Mouse (Mus musculus): ENCODE data around the gene Esrrg. TPM values are rescaled to one million over a fixed set of nuclear protein-coding genes. Genes with fewer than 3 reads are reported as not detected.

Gene Esrrg
- polyA plus RNA-seq, 1 experiment = not detected

DNA sequence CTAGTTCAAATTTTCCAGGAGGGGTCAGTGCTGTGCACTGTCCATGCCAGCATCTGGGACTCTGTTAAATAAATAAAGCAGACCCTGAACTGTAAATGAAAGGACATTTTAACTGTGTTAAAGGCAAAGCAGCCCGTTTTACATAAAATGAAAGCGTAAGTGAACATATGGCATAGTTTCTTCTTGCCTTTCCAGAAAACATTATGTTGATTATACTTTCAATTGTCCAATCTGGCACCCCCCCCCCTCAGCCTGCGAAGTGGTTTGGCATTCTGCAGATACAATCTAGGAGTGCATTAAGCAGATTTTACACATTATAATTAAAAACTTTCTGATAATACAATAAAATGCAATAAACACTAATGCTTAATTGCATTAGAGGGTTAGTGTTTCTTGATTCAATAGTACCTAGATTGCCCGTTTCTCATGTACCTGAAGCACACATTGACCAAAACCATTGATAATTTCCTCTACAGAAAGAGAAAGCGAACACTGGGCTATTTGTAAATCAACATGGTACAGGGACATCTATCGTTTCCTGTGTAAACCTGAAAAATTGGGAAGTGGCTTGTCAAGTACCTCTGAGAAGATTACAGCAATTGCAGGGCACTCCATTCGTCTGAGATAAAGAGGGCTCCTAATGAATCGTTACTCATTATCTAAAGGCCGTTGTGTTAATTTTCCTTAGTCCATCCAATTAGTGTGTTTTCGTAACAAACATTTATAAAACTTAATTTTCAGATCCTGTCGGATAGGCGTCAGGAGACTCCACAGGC, 539.0 kb downstream of the Esrrg start:
- 75% methylated on average over 12 of the region's 12 CpGs for WGBS
- Histone ChIP-seq H3K4me3 (ENCODE audit: insufficient read depth, low read depth, low read length) (no peak overlapping the region), H3K27ac (ENCODE audit: insufficient read depth, low read depth, low read length) (no peak overlapping the region), H3K4me1 (ENCODE audit: control insufficient read depth, insufficient read depth, low read length) (no peaks in the 10 kb centered on the region)
- no peak for TF ChIP-seq CTCF (IDR thresholded peaks at IDR 0.05; ENCODE audit: insufficient read depth, low read depth, low read length)
- TF ChIP-seq POLR2A (IDR thresholded peaks at IDR 0.05; ENCODE audit: insufficient read depth, low read depth, low read length) = no peak

DNA sequence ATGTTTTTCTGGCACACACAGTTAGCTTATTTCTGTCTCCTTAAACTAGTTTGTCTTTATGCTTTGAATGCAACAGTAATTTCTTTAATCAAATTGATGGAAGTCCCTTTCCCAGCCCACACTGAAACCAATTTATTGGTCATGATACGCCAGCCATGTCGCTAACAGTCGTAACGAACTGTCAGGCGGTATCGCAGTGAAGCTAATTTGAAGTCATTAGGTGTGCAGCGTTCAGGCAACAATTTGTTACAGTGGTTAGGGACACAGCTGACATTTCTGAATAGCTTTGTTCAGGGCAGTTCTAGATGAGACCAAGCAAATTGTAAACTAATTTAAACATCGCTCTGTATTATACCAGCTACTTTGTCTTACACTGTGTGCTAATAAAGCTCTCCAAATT, 542.5 kb downstream of the Esrrg start:
- H3K27ac ChIP-seq (ENCODE audit: insufficient read depth, low read depth, low read length) = no peak overlapping the region
- H3K4me3 ChIP-seq (ENCODE audit: insufficient read depth, low read depth, low read length) = no peak overlapping the region
- TF ChIP-seq CTCF (IDR thresholded peaks at IDR 0.05; ENCODE audit: insufficient read depth, low read depth, low read length) (no peak), POLR2A (IDR thresholded peaks at IDR 0.05; ENCODE audit: insufficient read depth, low read depth, low read length) (no peak)
- 91% methylated on average over 8 of the region's 8 CpGs for WGBS
- H3K4me1 ChIP-seq (ENCODE audit: control insufficient read depth, insufficient read depth, low read length) = peaks cover 2% of the 10 kb centered on the region; the same call in 1 of the 2 replicates

DNA sequence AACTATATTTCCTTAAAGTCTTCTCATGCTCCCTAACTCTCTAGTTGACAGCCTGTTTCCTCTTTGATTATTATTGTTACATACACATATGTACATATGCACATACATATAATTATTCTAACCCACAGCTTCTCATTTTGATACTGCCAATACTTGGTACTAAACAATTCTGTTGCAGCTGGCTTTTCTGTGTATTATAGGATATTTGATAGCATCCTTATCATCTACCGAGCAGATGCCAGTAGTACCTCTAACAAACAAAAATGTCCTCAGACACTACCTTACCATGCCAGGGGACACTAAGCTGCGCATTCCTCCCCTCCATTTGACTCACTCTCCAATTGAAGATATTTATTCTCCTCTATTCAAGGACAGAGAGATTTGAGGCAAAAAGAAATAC, 543.4 kb downstream of the Esrrg start:
- no peak overlapping the region for H3K27ac ChIP-seq (ENCODE audit: insufficient read depth, low read depth, low read length)
- TF ChIP-seq POLR2A (IDR thresholded peaks at IDR 0.05; ENCODE audit: insufficient read depth, low read depth, low read length) = no peak
- TF ChIP-seq CTCF (IDR thresholded peaks at IDR 0.05; ENCODE audit: insufficient read depth, low read depth, low read length) = no peak
- WGBS = 95% methylated on average over 2 of the region's 2 CpGs
- peaks cover 2% of the 10 kb centered on the region; the same call in 1 of the 2 replicates for H3K4me1 ChIP-seq (ENCODE audit: control insufficient read depth, insufficient read depth, low read length)
- no peak overlapping the region for H3K4me3 ChIP-seq (ENCODE audit: insufficient read depth, low read depth, low read length)

DNA sequence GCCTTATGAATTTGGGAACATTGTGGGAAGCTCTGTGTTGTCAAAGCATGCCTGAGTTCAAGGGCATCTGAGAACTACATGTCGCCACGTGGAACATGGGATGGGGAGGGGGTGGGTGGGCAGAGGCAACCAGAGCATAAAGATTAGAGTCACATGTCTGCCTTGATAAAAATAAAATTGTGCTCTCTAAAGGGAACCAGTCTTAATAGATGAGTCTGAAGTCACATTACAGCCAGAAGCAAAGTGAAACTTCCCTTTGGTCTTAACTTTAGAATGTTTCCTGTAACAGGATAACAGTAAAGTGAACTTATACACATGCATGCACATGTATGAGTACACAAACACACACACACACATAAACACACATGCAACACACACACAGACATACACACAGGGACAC, 545.1 kb downstream of the Esrrg start:
- peaks cover 2% of the 10 kb centered on the region; the same call in 1 of the 2 replicates for H3K4me1 ChIP-seq (ENCODE audit: control insufficient read depth, insufficient read depth, low read length)
- WGBS = 75% methylated on average over 2 of the region's 2 CpGs
- H3K4me3 ChIP-seq (ENCODE audit: insufficient read depth, low read depth, low read length) = no peak overlapping the region
- H3K27ac ChIP-seq (ENCODE audit: insufficient read depth, low read depth, low read length) = no peak overlapping the region
- TF ChIP-seq POLR2A (IDR thresholded peaks at IDR 0.05; ENCODE audit: insufficient read depth, low read depth, low read length) = no peak
- no peak for TF ChIP-seq CTCF (IDR thresholded peaks at IDR 0.05; ENCODE audit: insufficient read depth, low read depth, low read length)

DNA sequence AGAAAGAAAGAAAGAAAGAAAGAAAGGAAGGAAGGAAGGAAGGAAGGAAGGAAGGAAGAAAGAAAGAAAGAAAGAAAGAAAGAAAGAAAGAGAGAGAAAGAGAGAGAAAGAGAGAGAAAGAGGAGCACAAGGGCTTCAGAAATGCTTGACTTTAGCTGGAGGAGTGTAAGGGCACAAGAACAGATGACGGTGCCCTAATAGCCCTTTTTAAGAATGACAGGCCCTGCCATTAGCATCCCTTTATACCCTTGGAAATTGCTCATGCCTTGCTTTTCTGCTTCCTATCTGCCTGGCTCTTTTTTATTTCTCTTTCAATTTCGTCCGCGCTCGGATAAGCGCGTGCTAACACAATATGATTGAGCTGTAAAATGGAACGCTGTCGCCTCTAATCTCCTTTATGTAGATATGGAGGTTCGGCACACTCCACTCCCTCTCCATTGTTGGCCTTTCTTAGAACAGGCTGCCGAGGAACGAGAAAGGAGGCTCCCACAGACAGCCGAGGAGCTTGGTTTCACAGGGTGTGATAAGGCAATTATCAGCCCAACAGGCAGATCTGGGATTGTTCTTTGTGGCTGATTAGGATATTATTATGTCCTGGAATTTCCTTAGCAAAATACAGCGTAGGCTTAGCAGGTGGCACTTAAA, 546.0 kb downstream of the Esrrg start:
- no peak overlapping the region; the same call in 1 of the 2 replicates for H3K27ac ChIP-seq (ENCODE audit: insufficient read depth, low read depth, low read length)
- TF ChIP-seq CTCF (IDR thresholded peaks at IDR 0.05; ENCODE audit: insufficient read depth, low read depth, low read length) = no peak
- TF ChIP-seq POLR2A (IDR thresholded peaks at IDR 0.05; ENCODE audit: insufficient read depth, low read depth, low read length) = no peak
- peak overlapping the region; percentile 29 for H3K4me3 ChIP-seq (ENCODE audit: insufficient read depth, low read depth, low read length)
- WGBS = 10% methylated on average over 14 of the region's 14 CpGs
- H3K4me1 ChIP-seq (ENCODE audit: control insufficient read depth, insufficient read depth, low read length) = peaks cover 2% of the 10 kb centered on the region; the same call in 1 of the 2 replicates

DNA sequence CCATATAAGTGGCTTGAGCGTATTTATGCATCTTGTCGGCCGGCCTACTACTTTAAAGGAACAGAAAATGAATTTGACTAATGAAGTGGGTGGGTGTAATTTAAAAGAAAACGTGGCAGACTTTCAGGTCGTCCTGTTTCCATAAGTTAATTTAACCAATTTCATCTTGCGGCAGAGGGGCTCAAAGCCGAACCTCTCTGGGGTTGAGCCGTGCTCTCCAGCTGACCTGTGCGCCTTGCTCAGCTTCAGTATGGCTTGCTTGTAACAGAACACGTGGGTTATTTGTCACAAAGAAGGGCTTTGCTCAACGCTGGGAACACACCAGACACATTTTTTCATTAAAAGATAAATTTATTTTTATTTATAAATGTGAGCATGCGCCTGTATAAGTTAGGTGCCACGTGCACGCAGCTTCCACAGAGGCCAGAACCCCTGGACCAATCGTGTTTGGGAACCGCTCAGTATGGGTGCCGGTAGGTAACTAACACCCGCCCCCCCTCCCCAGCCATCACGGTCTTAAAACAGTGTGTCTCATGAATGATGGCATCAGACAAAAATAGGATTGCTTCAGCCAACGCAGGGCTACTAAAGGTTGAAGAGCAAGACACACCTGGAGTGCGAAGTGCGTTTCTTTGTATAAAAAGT, 546.7 kb downstream of the Esrrg start:
- Histone ChIP-seq H3K27ac (ENCODE audit: insufficient read depth, low read depth, low read length) (no peak overlapping the region; the same call in 1 of the 2 replicates), H3K4me3 (ENCODE audit: insufficient read depth, low read depth, low read length) (no peak overlapping the region), H3K4me1 (ENCODE audit: control insufficient read depth, insufficient read depth, low read length) (peaks cover 2% of the 10 kb centered on the region; the same call in 1 of the 2 replicates)
- TF ChIP-seq CTCF (IDR thresholded peaks at IDR 0.05; ENCODE audit: insufficient read depth, low read depth, low read length) = no peak
- no peak for TF ChIP-seq POLR2A (IDR thresholded peaks at IDR 0.05; ENCODE audit: insufficient read depth, low read depth, low read length)
- WGBS = 65% methylated on average over 22 of the region's 22 CpGs

DNA sequence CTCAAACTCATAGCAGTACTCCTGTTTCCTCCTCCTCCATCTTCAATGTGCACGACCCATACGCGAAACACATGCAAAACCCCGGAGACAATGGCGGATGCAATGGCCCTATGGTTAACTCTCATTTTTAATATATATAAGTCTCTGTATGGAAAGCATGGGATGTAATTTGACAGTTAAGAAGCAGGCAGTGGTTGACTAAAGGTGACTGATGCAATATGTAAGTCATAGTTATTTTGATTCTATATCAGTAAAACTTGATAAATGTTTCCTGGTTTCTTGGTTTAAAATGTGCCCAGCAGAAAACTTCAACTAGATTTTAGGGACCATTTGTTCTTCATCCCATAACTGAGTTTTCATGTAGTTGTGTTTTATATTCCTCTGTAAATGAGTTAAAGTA, 547.9 kb downstream of the Esrrg start:
- no peak for TF ChIP-seq CTCF (IDR thresholded peaks at IDR 0.05; ENCODE audit: insufficient read depth, low read depth, low read length)
- TF ChIP-seq POLR2A (IDR thresholded peaks at IDR 0.05; ENCODE audit: insufficient read depth, low read depth, low read length) = no peak
- WGBS = 97% methylated on average over 5 of the region's 5 CpGs
- Histone ChIP-seq H3K27ac (ENCODE audit: insufficient read depth, low read depth, low read length) (no peak overlapping the region), H3K4me3 (ENCODE audit: insufficient read depth, low read depth, low read length) (no peak overlapping the region), H3K4me1 (ENCODE audit: control insufficient read depth, insufficient read depth, low read length) (peaks cover 2% of the 10 kb centered on the region; the same call in 1 of the 2 replicates)

DNA sequence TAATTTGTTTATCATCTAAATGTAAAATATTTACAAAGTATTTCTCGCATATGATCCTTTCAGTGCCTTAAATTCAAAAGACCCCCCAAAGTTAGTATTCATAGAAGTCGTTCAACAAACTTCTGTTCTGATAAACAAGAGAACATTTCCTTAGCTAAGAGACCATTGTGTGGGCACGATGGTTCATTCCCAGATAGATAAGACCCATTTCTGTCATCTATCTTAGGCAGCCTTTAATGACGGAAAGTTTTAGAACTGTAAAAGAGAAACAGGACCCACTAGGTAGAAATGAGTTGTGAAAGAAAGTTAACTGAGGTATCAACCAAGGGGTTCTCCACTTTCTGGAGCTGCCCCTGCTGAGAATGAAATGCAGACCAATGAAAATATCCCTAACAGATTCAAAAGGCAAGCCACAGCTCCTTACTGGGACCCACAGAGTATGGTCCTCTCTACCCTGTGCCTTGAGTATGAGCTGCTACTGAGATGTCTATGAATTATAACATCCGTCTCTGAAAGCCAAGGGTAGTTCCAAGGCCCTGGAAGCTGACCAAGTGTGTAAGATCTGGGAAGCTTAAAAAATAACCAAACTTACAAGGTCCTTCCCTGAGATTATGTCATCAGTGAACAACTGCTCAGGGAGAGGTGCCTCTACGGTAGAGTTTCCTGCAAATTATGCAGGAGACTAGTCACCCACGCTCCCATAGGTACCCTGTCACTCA, 548.8 kb downstream of the Esrrg start:
- no peak for TF ChIP-seq CTCF (IDR thresholded peaks at IDR 0.05; ENCODE audit: insufficient read depth, low read depth, low read length)
- TF ChIP-seq POLR2A (IDR thresholded peaks at IDR 0.05; ENCODE audit: insufficient read depth, low read depth, low read length) = no peak
- no peak overlapping the region for H3K27ac ChIP-seq (ENCODE audit: insufficient read depth, low read depth, low read length)
- 89% methylated on average over 7 of the region's 7 CpGs for WGBS
- no peak overlapping the region for H3K4me3 ChIP-seq (ENCODE audit: insufficient read depth, low read depth, low read length)
- H3K4me1 ChIP-seq (ENCODE audit: control insufficient read depth, insufficient read depth, low read length) = peaks cover 2% of the 10 kb centered on the region; the same call in 1 of the 2 replicates
